Comparison of ENCODE assay signal across 27 mouse cellular contexts in genomic region chr5:149382601-149383000, GRCm38 (mm10). TPM values are rescaled to one million over a fixed set of nuclear protein-coding genes. Genes with fewer than 3 reads are reported as not detected.
DNase-seq lines count a peak whose midpoint lies in the region; ATAC-seq lines count a peak whose summit lies in the region.
"Had no signal": no experiment of that assay in that cellular context is flagged by ENCODE, and none has a peak within 500 bp of the region (broad histone marks: within the 10 kb centered on the region; RNA-seq: fewer than 3 reads in every experiment).

No protein-coding gene starts in this region.

- no peaks in the 10 kb centered on the region for H3K27me3 ChIP-seq in heart, embryonic 12.5 days (replicated peaks)
- no peaks in the 10 kb centered on the region for H3K27me3 ChIP-seq in embryonic facial prominence, embryonic 15.5 days
- H3K27me3 ChIP-seq: heart, embryonic 13.5 days; liver, embryonic 12.5 days had no signal

- H3K27ac ChIP-seq in heart, embryonic 12.5 days (ENCODE audit: poor library complexity, severe bottlenecking), result no peak overlapping the region
- H3K27ac ChIP-seq in brown adipose tissue, adult 24 weeks (replicated peaks; ENCODE audit: low read depth, low read length), result peak overlapping the region; percentile 44; the same call in 1 of the 2 replicates
- H3K27ac ChIP-seq in embryonic facial prominence, embryonic 15.5 days (replicated peaks), result peak overlapping the region; percentile 78
- H3K27ac ChIP-seq: heart, embryonic 13.5 days; hindbrain, embryonic 14.5 days; liver, embryonic 12.5 days had no signal

- ATAC-seq in heart, embryonic 12.5 days (ENCODE audit: insufficient number of reproducible peaks, low FRiP score), result no peak
- no peak for ATAC-seq in embryonic facial prominence, embryonic 15.5 days (ENCODE audit: insufficient number of reproducible peaks, low FRiP score, low TSS enrichment, low read depth)
- ATAC-seq: forebrain, embryonic 16.5 days; inflammation-experienced regulatory T-cells, adult 6 months; liver, embryonic 12.5 days had no signal

- no peaks in the 10 kb centered on the region for H3K9me3 ChIP-seq in heart, embryonic 12.5 days (replicated peaks)
- no peaks in the 10 kb centered on the region for H3K9me3 ChIP-seq in embryonic facial prominence, embryonic 15.5 days (replicated peaks)
- H3K9me3 ChIP-seq: heart, embryonic 13.5 days; liver, embryonic 12.5 days had no signal

- no peak overlapping the region for H3K4me2 ChIP-seq in heart, embryonic 12.5 days
- H3K4me2 ChIP-seq in embryonic facial prominence, embryonic 15.5 days (replicated peaks), result no peak overlapping the region
- H3K4me2 ChIP-seq: heart, embryonic 13.5 days; hindbrain, embryonic 14.5 days; liver, embryonic 12.5 days had no signal

- peaks cover 25% of the 10 kb centered on the region for H3K4me1 ChIP-seq in heart, embryonic 12.5 days (replicated peaks)
- peaks cover 18% of the 10 kb centered on the region for H3K4me1 ChIP-seq in brown adipose tissue, adult 24 weeks (ENCODE audit: control insufficient read depth, insufficient read depth, insufficient read length, low read length)
- H3K4me1 ChIP-seq in embryonic facial prominence, embryonic 15.5 days, result peaks cover 45% of the 10 kb centered on the region

- H3K4me3 ChIP-seq in heart, embryonic 12.5 days, result no peak overlapping the region
- no peak overlapping the region for H3K4me3 ChIP-seq in brown adipose tissue, adult 24 weeks (ENCODE audit: insufficient read depth, low read depth, low read length)
- H3K4me3 ChIP-seq in embryonic facial prominence, embryonic 15.5 days (replicated peaks), result no peak overlapping the region
- H3K4me3 ChIP-seq: forebrain, embryonic 10.5 days; heart, embryonic 13.5 days; liver, embryonic 12.5 days had no signal

- no peak overlapping the region for H3K9ac ChIP-seq in heart, embryonic 12.5 days
- H3K9ac ChIP-seq in embryonic facial prominence, embryonic 15.5 days, result no peak overlapping the region
- H3K9ac ChIP-seq: heart, embryonic 13.5 days; hindbrain, embryonic 14.5 days; liver, embryonic 12.5 days had no signal

- peak; percentile 60 to 72 for DNase-seq in heart, adult 18-20 months
- peak; percentile 83 for DNase-seq in skeletal muscle tissue, adult 2 months (ENCODE audit: low read depth, low spot score)
- DNase-seq in spleen, adult 18-20 months, result no peak
- no peak for DNase-seq in adrenal gland, adult 2 months
- DNase-seq: adrenal gland, adult 8-10 months; cerebellum, adult 8-10 months; cerebellum, postnatal 36 days; embryo, embryonic 11 days; kidney, adult 8-10 months; kidney, postnatal 14 days; left cerebral cortex, postnatal 4 days; lung, postnatal 14 days; midbrain, embryonic 14.5 days; thymus, postnatal 36 days had no signal

- no peaks in the 10 kb centered on the region for H3K36me3 ChIP-seq in heart, embryonic 12.5 days
- no peaks in the 10 kb centered on the region for H3K36me3 ChIP-seq in embryonic facial prominence, embryonic 15.5 days
- H3K36me3 ChIP-seq: forebrain, embryonic 10.5 days; heart, embryonic 13.5 days; liver, embryonic 12.5 days had no signal

- WGBS in heart, embryonic 12.5 days, result 68% methylated on average over 5 of the region's 5 CpGs
- 32% methylated on average over 5 of the region's 5 CpGs for WGBS in embryonic facial prominence, embryonic 15.5 days

RNA-seq across cellular contexts. Expression of gene Medag, which starts 28.9 kb away (rescaled TPM):
- 10 to 100 TPM in 1 of 2 experiments, 1 to 10 TPM in 1; 8.8 to 10.5 TPM for total RNA-seq in heart, adult 18-20 months (2021)
- 1.2 and 1.4 TPM in 2 replicates for polyA plus RNA-seq in heart, embryonic 12.5 days (2016; fragmentation: Nextera tagmentation; extraction: Ambion mirVana)
- 6.2 and 12.4 TPM in 2 replicates for polyA plus RNA-seq in brown adipose tissue, adult 24 weeks (2012; ENCODE audit: insufficient read depth, insufficient read length, missing spikeins)
- 1.8 and 2.2 TPM in 2 replicates for polyA plus RNA-seq in embryonic facial prominence, embryonic 15.5 days (2015; fragmentation: Nextera tagmentation; extraction: Ambion mirVana)
- total RNA-seq in adrenal gland, adult 2 months (2021), result 1 to 10 TPM; 3.4 to 8.8 TPM
- 4.1 and 4.6 TPM in 2 replicates for polyA plus RNA-seq in adrenal gland, adult 2 months (2012; rRNA removed)
- total RNA-seq: megakaryocyte, adult 5-6 weeks; MEL had no signal

RNA-seq across cellular contexts. Expression of gene Tex26, which starts 56.9 kb away (rescaled TPM):
- total RNA-seq in heart, adult 18-20 months (2021), result not detected
- 0.56 and 0.77 TPM in 2 replicates for polyA plus RNA-seq in heart, embryonic 12.5 days (2016; fragmentation: Nextera tagmentation; extraction: Ambion mirVana)
- not detected in 2 replicates for polyA plus RNA-seq in brown adipose tissue, adult 24 weeks (2012; ENCODE audit: insufficient read depth, insufficient read length, missing spikeins)
- polyA plus RNA-seq in embryonic facial prominence, embryonic 15.5 days (2015; fragmentation: Nextera tagmentation; extraction: Ambion mirVana), result 1.4 and 1.7 TPM in 2 replicates
- under 1 TPM in 1 of 2 experiments, not detected in 1; 0.31 TPM for total RNA-seq in adrenal gland, adult 2 months (2021)
- not detected in 2 replicates for polyA plus RNA-seq in adrenal gland, adult 2 months (2012; rRNA removed)
- total RNA-seq: adrenal gland, adult 8-10 months; heart, postnatal 36 days; layer of hippocampus, adult 18-20 months; megakaryocyte, adult 5-6 weeks; MEL had no signal
- polyA plus RNA-seq: inflammation-experienced regulatory T-cells, adult 6 months had no signal

Comparison
In these comparisons a context has a peak if more than half of its experiments do, and no peak if none do; other contexts are left out.
1. DNase-seq: peak in heart, adult 18-20 months (2 of 2) and skeletal muscle tissue, adult 2 months (single experiment); none in spleen, adult 18-20 months (0 of 2) and adrenal gland, adult 2 months (single experiment).